Mouse (Mus musculus): Measurements from ENCODE around the gene Fam171a2. TPM values are rescaled to one million over a fixed set of nuclear protein-coding genes. Genes with fewer than 3 reads are reported as not detected.

The Fam171a2 gene
- polyA plus RNA-seq, 1 experiment from 2014 or later = 2.9 TPM

GRCm38 (mm10) chr11:102440255-102440654 is 7.2 kb downstream of the Fam171a2 start:
- Histone ChIP-seq H3K4me3 (no peak overlapping the region), H3K4me1 (peaks cover 50% of the 10 kb centered on the region), H3K4me2 (no peak overlapping the region), H3K27ac (replicated peaks) (no peak overlapping the region), H3K36me3 (peaks cover 84% of the 10 kb centered on the region), H3K9ac (no peak overlapping the region), H3K27me3 (replicated peaks) (peaks cover 15% of the 10 kb centered on the region), H3K9me3 (no peaks in the 10 kb centered on the region)
- 89% methylated on average over 8 of the region's 8 CpGs for WGBS
- no peak for ATAC-seq (ENCODE audit: extremely low read depth, insufficient number of reproducible peaks, low FRiP score, low TSS enrichment)

- Histone ChIP-seq H3K4me3 (peak overlapping the region; percentile 56; the same call in 1 of the 2 replicates), H3K9me3 (no peaks in the 10 kb centered on the region), H3K4me2 (peak overlapping the region; percentile 86; the same call in 1 of the 2 replicates), H3K9ac (peak overlapping the region; percentile 83), H3K36me3 (peaks cover 92% of the 10 kb centered on the region), H3K27ac (replicated peaks) (no peak overlapping the region), H3K27me3 (replicated peaks) (peaks cover 15% of the 10 kb centered on the region), H3K4me1 (peaks cover 42% of the 10 kb centered on the region)
- 77% methylated on average over 14 of the region's 14 CpGs for WGBS
- ATAC-seq (ENCODE audit: extremely low read depth, insufficient number of reproducible peaks, low FRiP score, low TSS enrichment) = no peak
Observed at GRCm38 (mm10) chr11:102439093-102440082, 8.1 kb downstream of the Fam171a2 start.

GRCm38 (mm10) chr11:102438212-102439092 is 9.0 kb downstream of the Fam171a2 start:
- peak overlapping the region; percentile 13; the same call in 1 of the 2 replicates for H3K27ac ChIP-seq (replicated peaks)

GRCm38 (mm10) chr11:102437120-102438061 is 10.1 kb downstream of the Fam171a2 start:
- peak; percentile 40; the same call in 1 of the 2 replicates for ATAC-seq (ENCODE audit: extremely low read depth, insufficient number of reproducible peaks, low FRiP score, low TSS enrichment)
- H3K4me1 ChIP-seq = peaks cover 41% of the 10 kb centered on the region
- WGBS = 13% methylated on average over 79 of the region's 87 CpGs
- H3K4me2 ChIP-seq = peak overlapping the region; percentile 86
- H3K9ac ChIP-seq = peak overlapping the region; percentile 83
- peak overlapping the region; percentile 42 for H3K27ac ChIP-seq (replicated peaks)
- H3K4me3 ChIP-seq = peak overlapping the region; percentile 56
- peaks cover 91% of the 10 kb centered on the region for H3K36me3 ChIP-seq
- no peaks in the 10 kb centered on the region for H3K9me3 ChIP-seq
- H3K27me3 ChIP-seq (replicated peaks) = peaks cover 15% of the 10 kb centered on the region

More at GRCm38 (mm10) chr11:102438212-102439092, 9.0 kb downstream of the Fam171a2 start:
- H3K27me3 ChIP-seq (replicated peaks) = peaks cover 15% of the 10 kb centered on the region
- 11% methylated on average over 77 of the region's 77 CpGs for WGBS
- H3K36me3 ChIP-seq = peaks cover 95% of the 10 kb centered on the region
- H3K4me1 ChIP-seq = peaks cover 36% of the 10 kb centered on the region
- H3K9me3 ChIP-seq = no peaks in the 10 kb centered on the region
- H3K4me2 ChIP-seq = peak overlapping the region; percentile 86
- H3K4me3 ChIP-seq = peak overlapping the region; percentile 56
- no peak for ATAC-seq (ENCODE audit: extremely low read depth, insufficient number of reproducible peaks, low FRiP score, low TSS enrichment)
- peak overlapping the region; percentile 83 for H3K9ac ChIP-seq

- H3K9ac ChIP-seq = no peak overlapping the region
- H3K4me1 ChIP-seq = peaks cover 49% of the 10 kb centered on the region
- no peak overlapping the region for H3K27ac ChIP-seq (replicated peaks)
- peaks cover 15% of the 10 kb centered on the region for H3K27me3 ChIP-seq (replicated peaks)
- no peak overlapping the region for H3K4me2 ChIP-seq
- H3K4me3 ChIP-seq = no peak overlapping the region
- peaks cover 81% of the 10 kb centered on the region for H3K36me3 ChIP-seq
- ATAC-seq (ENCODE audit: extremely low read depth, insufficient number of reproducible peaks, low FRiP score, low TSS enrichment) = no peak
- 80% methylated on average over 10 of the region's 10 CpGs for WGBS
- no peaks in the 10 kb centered on the region for H3K9me3 ChIP-seq
Observed at GRCm38 (mm10) chr11:102436471-102436790, 11.1 kb downstream of the Fam171a2 start.

GRCm38 (mm10) chr11:102435754-102436470 is 11.6 kb downstream of the Fam171a2 start:
- 84% methylated on average over 18 of the region's 18 CpGs for WGBS

GRCm38 (mm10) chr11:102434816-102435705 is 12.4 kb downstream of the Fam171a2 start:
- peaks cover 67% of the 10 kb centered on the region for H3K36me3 ChIP-seq
- H3K27ac ChIP-seq (replicated peaks) = no peak overlapping the region
- peak overlapping the region; percentile 37; the same call in 1 of the 2 replicates for H3K9ac ChIP-seq
- no peak overlapping the region for H3K4me2 ChIP-seq
- 79% methylated on average over 11 of the region's 11 CpGs for WGBS
- no peaks in the 10 kb centered on the region for H3K9me3 ChIP-seq
- H3K4me1 ChIP-seq = peaks cover 54% of the 10 kb centered on the region
- peaks cover 15% of the 10 kb centered on the region for H3K27me3 ChIP-seq (replicated peaks)
- no peak for ATAC-seq (ENCODE audit: extremely low read depth, insufficient number of reproducible peaks, low FRiP score, low TSS enrichment)
- no peak overlapping the region for H3K4me3 ChIP-seq

More at GRCm38 (mm10) chr11:102435754-102436470, 11.6 kb downstream of the Fam171a2 start:
- no peak overlapping the region for H3K27ac ChIP-seq (replicated peaks)
- ATAC-seq (ENCODE audit: extremely low read depth, insufficient number of reproducible peaks, low FRiP score, low TSS enrichment) = no peak
- no peaks in the 10 kb centered on the region for H3K9me3 ChIP-seq
- H3K9ac ChIP-seq = 0 out of 2 replicates have a peak overlapping the region, but pooled peaks have one; percentile 8
- H3K36me3 ChIP-seq = peaks cover 76% of the 10 kb centered on the region
- H3K4me2 ChIP-seq = no peak overlapping the region
- no peak overlapping the region for H3K4me3 ChIP-seq
- H3K4me1 ChIP-seq = peaks cover 54% of the 10 kb centered on the region
- H3K27me3 ChIP-seq (replicated peaks) = peaks cover 15% of the 10 kb centered on the region

GRCm38 (mm10) chr11:102434406-102434805 is 13.1 kb downstream of the Fam171a2 start:
- Histone ChIP-seq H3K4me2 (no peak overlapping the region), H3K27me3 (replicated peaks) (peaks cover 9% of the 10 kb centered on the region), H3K27ac (replicated peaks) (no peak overlapping the region), H3K4me1 (peaks cover 58% of the 10 kb centered on the region), H3K9me3 (no peaks in the 10 kb centered on the region), H3K36me3 (peaks cover 61% of the 10 kb centered on the region), H3K4me3 (no peak overlapping the region), H3K9ac (peak overlapping the region; percentile 37)
- 13% methylated on average over 7 of the region's 7 CpGs for WGBS
- ATAC-seq (ENCODE audit: extremely low read depth, insufficient number of reproducible peaks, low FRiP score, low TSS enrichment) = no peak

GRCm38 (mm10) chr11:102433866-102434265 is 13.6 kb downstream of the Fam171a2 start:
- no peak overlapping the region for H3K27ac ChIP-seq (replicated peaks)
- peaks cover 63% of the 10 kb centered on the region for H3K4me1 ChIP-seq
- no peak overlapping the region for H3K4me3 ChIP-seq
- H3K27me3 ChIP-seq (replicated peaks) = peaks cover 4% of the 10 kb centered on the region; the same call in 1 of the 2 replicates
- ATAC-seq (ENCODE audit: extremely low read depth, insufficient number of reproducible peaks, low FRiP score, low TSS enrichment) = no peak
- no peaks in the 10 kb centered on the region for H3K9me3 ChIP-seq
- peaks cover 55% of the 10 kb centered on the region for H3K36me3 ChIP-seq
- WGBS = 90% methylated on average over 7 of the region's 7 CpGs
- no peak overlapping the region for H3K4me2 ChIP-seq
- H3K9ac ChIP-seq = peak overlapping the region; percentile 28; the same call in 1 of the 2 replicates
